ENCODE assay signal across 8 mouse cellular contexts in the genomic region with DNA sequence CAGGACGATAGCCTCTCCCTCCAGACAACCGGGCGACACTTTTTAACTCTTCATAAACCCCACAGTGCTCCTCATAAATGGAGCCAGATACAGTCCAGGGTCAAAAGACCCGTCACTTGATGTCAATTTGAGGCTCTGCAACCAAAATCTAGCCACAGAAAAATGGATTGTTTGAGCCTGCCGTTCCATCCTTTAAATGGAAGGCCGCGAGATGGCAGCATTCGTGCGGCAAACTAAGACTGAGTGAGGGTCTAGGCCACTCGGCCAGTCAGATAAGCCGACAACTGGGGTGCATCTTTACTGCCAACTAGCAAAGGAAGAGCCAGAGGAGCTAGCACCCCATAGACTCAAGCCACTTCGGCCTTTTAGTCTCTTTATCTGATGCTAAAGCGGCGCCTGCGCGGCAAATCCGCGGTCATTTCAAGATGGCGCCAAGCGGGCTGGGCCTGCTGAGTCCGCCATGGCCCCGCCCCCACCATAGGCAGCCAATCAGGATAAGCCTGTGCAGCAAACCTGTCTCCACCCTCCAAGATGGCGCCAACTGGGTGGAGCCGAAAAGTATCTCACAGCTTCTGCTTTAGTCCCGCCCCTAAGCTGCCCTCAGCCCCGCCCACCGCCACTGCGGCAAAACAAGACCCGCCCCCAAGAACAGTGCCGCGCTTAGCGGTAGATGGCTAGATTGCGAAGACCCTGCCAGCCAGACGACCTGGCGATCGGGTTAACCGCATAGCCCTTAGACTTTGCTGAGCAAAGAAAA. TPM values are rescaled to one million over a fixed set of nuclear protein-coding genes. Genes with fewer than 3 reads are reported as not detected.
DNase-seq lines count a peak whose midpoint lies in the region; ATAC-seq and TF ChIP-seq lines count a peak whose summit lies in the region.

No protein-coding gene starts in this region.

- peak; percentile 68 to 76 for ATAC-seq in hematopoietic stem cell, adult 5-6 weeks (replicated peaks in 1 of 2; ENCODE audit: insufficient read depth in 1 of 2, low FRiP score in 2 of 2, low TSS enrichment in 1 of 2, low read depth in 1 of 2, poor library complexity in 2 of 2, severe bottlenecking in 2 of 2)
- ATAC-seq in lung, embryonic 14.5 days (ENCODE audit: insufficient read depth), result peak; percentile 57

- no peaks in the 10 kb centered on the region for H3K27me3 ChIP-seq in lung, embryonic 14.5 days (ENCODE audit: insufficient read depth, low read length)

- peak overlapping the region; percentile 64 for H3K9ac ChIP-seq in lung, embryonic 14.5 days

- H3K4me1 ChIP-seq in lung, embryonic 14.5 days (ENCODE audit: insufficient read depth), result no peaks in the 10 kb centered on the region

- H3K36me3 ChIP-seq in lung, embryonic 14.5 days (ENCODE audit: insufficient read depth), result peaks cover 14% of the 10 kb centered on the region

- peak; percentile 96 for DNase-seq in R1 (ENCODE audit: low read depth, low spot score)
- DNase-seq in cerebellum, adult 9-11 months, result peak; percentile 98
- peak; percentile 93 to 95 for DNase-seq in frontal cortex, adult 2 months (ENCODE audit: extremely low spot score in 1 of 2, low spot score in 1 of 2)
- DNase-seq in layer of hippocampus, adult 9-10 months (ENCODE audit: low spot score), result peak; percentile 78
- DNase-seq in lung, embryonic 14.5 days, result peak; percentile 95
- DNase-seq in ovary, adult 18-20 months (ENCODE audit: low spot score), result peak; percentile 92
- peak; percentile 3 for DNase-seq in thymus, postnatal 25 days

- peak; percentile 41 for TF ChIP-seq CTCF in lung, embryonic 14.5 days (IDR thresholded peaks at IDR 0.05; ENCODE audit: low read depth)

- H3K9me3 ChIP-seq in lung, embryonic 14.5 days (ENCODE audit: low read depth, low read length), result peaks cover 38% of the 10 kb centered on the region

- H3K27ac ChIP-seq in lung, embryonic 14.5 days (ENCODE audit: low read depth), result peak overlapping the region; percentile 96

- H3K4me2 ChIP-seq in lung, embryonic 14.5 days, result peak overlapping the region; percentile 61

- WGBS in lung, embryonic 14.5 days, result 48% methylated on average over 37 of the region's 37 CpGs

- peak overlapping the region; percentile 56 for H3K4me3 ChIP-seq in lung, embryonic 14.5 days (ENCODE audit: low read depth, low read length)

RNA-seq across cellular contexts. Expression of a gene that starts 1.0 kb away (rescaled TPM):
- 106 and 111 TPM in 2 replicates for polyA plus RNA-seq in frontal cortex, adult 2 months (2012; rRNA removed)
- not detected in 2 replicates for total RNA-seq in hematopoietic stem cell, adult 5-6 weeks (2017)
- 173 and 179 TPM in 2 replicates for polyA plus RNA-seq in lung, embryonic 14.5 days (2014; fragmentation: Nextera tagmentation; extraction: Ambion mirVana)

RNA-seq across cellular contexts. Expression of a gene that starts 1.1 kb away (rescaled TPM):
- polyA plus RNA-seq in frontal cortex, adult 2 months (2012; rRNA removed), result 15.0 and 15.7 TPM in 2 replicates
- total RNA-seq in hematopoietic stem cell, adult 5-6 weeks (2017), result 0.45 TPM in 1 of 2 replicates, not detected in the other
- 5.8 and 6.2 TPM in 2 replicates for polyA plus RNA-seq in lung, embryonic 14.5 days (2014; fragmentation: Nextera tagmentation; extraction: Ambion mirVana)

RNA-seq across cellular contexts. Expression of a gene that starts 33.0 kb away (rescaled TPM):
- 2.6 and 3.0 TPM in 2 replicates for polyA plus RNA-seq in frontal cortex, adult 2 months (2012; rRNA removed)
- total RNA-seq in hematopoietic stem cell, adult 5-6 weeks (2017), result not detected in 2 replicates
- 3.2 and 3.6 TPM in 2 replicates for polyA plus RNA-seq in lung, embryonic 14.5 days (2014; fragmentation: Nextera tagmentation; extraction: Ambion mirVana)

Comparison
In these comparisons a context has a peak if more than half of its experiments do, and no peak if none do; other contexts are left out.
1. Peak in every context shown above with its lines: DNase-seq, ATAC-seq, H3K4me3 ChIP-seq and H3K27ac ChIP-seq.
2. DNase-seq: peak in every context shown above with its lines; median percentile 98 in cerebellum, adult 9-11 months; 96 in R1; 95 in lung, embryonic 14.5 days; 94 in frontal cortex, adult 2 months; 92 in ovary, adult 18-20 months; 78 in layer of hippocampus, adult 9-10 months; 3 in thymus, postnatal 25 days.